Mouse (Mus musculus) hindbrain, postnatal 0 days (tissue): ENCODE results near the gene Stip1. TPM values are rescaled to one million over a fixed set of nuclear protein-coding genes. Genes with fewer than 3 reads are reported as not detected.

Experiments used
- ATAC-seq: fragments of 200-750 bp; cut with Nextera tagmentation; 2 replicates; pipeline ENCODE4 v1.8.0; 2017; ENCODE audit warnings: mild to moderate bottlenecking, moderate TSS enrichment, moderate library complexity
- DNase-seq: peaks from one replicate; pipeline ENCODE4 v3.0.0-alpha.2; 2015; ENCODE audit warnings: low spot score
- H3K27ac ChIP-seq: fragments of 300-500 bp; sonication (generic); 2 replicates; pipeline ENCODE4 v1.5.1; 2014; ENCODE audit warnings: mild to moderate bottlenecking
- H3K27me3 ChIP-seq: fragments of 300-500 bp; sonication (generic); 2 replicates; pipeline ENCODE4 v1.6.1; 2014; ENCODE audit warnings: low read length, mixed read lengths; ENCODE audit not compliant: insufficient read depth
- H3K36me3 ChIP-seq: fragments of 300-500 bp; sonication (generic); 2 replicates; pipeline ENCODE4 v1.6.1; 2014; ENCODE audit warnings: low read length, mixed read lengths; ENCODE audit not compliant: insufficient read depth
- H3K4me1 ChIP-seq: fragments of 300-500 bp; sonication (generic); 2 replicates; pipeline ENCODE4 v1.6.1; 2014; ENCODE audit warnings: antibody characterized with exemption, low read length, mixed read lengths; ENCODE audit not compliant: insufficient read depth
- H3K4me2 ChIP-seq: fragments of 300-500 bp; sonication (generic); 2 replicates; pipeline ENCODE4 v1.6.1; 2014; ENCODE audit warnings: low read depth, mild to moderate bottlenecking, low read length, moderate library complexity, mixed read lengths
- H3K4me3 ChIP-seq: fragments of 300-500 bp; sonication (generic); 2 replicates; pipeline ENCODE4 v1.5.1; 2014; ENCODE audit warnings: low read length
- H3K9ac ChIP-seq: fragments of 300-500 bp; sonication (generic); replicated peaks from 2 replicates; pipeline ENCODE4 v1.6.1; 2014; ENCODE audit warnings: mild to moderate bottlenecking, low read length, moderate library complexity, mixed read lengths
- H3K9me3 ChIP-seq: fragments of 300-500 bp; sonication (generic); 2 replicates; pipeline ENCODE4 v1.6.1; 2016; ENCODE audit warnings: low read length, mixed read lengths
- CTCF ChIP-seq: IDR thresholded peaks from 2 replicates; pipeline ENCODE4 v1.5.1; 2016; ENCODE audit warnings: antibody characterized with exemption, control low read depth, low read depth
- WGBS: fragments of 180-500 bp; shearing (Covaris S2); extraction: QIAGEN DNeasy Blood & Tissue Kit; methylation state at CpG from one replicate; pipeline ENCODE4 v1.1.7; 2014; 5-methylcytosine and 5-hydroxymethylcytosine counted together
- polyA plus RNA-seq: library from polyadenylated mRNA; unstranded; fragments of >200 nt; fragmentation: Nextera tagmentation; extraction: Ambion mirVana; gene quantifications from 2 replicates; pipeline ENCODE4 v1.2.1, GENCODE M21; 2015
- total RNA-seq: library from RNA; depleted of rRNA; stranded (reverse); fragments of >200 nt; gene quantifications from 2 replicates; pipeline ENCODE4 v1.2.3, GENCODE M21; 2014

Stip1 gene
- total and polyA plus RNA-seq, 2 experiments from 2014 or later, result 89.0 to 151 TPM

GRCm38 (mm10) chr19:6979486-6980380 lies 60.0 kb downstream of the Stip1 start:
- H3K27ac ChIP-seq, result peak overlapping the region; percentile 96
- peak; percentile 70 for TF ChIP-seq CTCF
- peak overlapping the region; percentile 79 for H3K9ac ChIP-seq
- H3K4me1 ChIP-seq, result peaks cover 30% of the 10 kb centered on the region
- ATAC-seq (peak; percentile 92), DNase-seq (peak; percentile 99)
- H3K4me3 ChIP-seq, result peak overlapping the region; percentile 68
- H3K27me3 ChIP-seq, result no peaks in the 10 kb centered on the region
- WGBS, result under 1% methylated on average over 44 of the region's 59 CpGs
- H3K4me2 ChIP-seq, result peak overlapping the region; percentile 76
- H3K9me3 ChIP-seq, result no peaks in the 10 kb centered on the region
- peaks cover 16% of the 10 kb centered on the region; the same call in 1 of the 2 replicates for H3K36me3 ChIP-seq

GRCm38 (mm10) chr19:6979001-6979479 lies 60.7 kb downstream of the Stip1 start:
- Histone ChIP-seq H3K4me2 (peak overlapping the region; percentile 76), H3K27ac (peak overlapping the region; percentile 96), H3K36me3 (peaks cover 14% of the 10 kb centered on the region; the same call in 1 of the 2 replicates), H3K27me3 (no peaks in the 10 kb centered on the region), H3K9me3 (no peaks in the 10 kb centered on the region), H3K4me3 (peak overlapping the region; percentile 68), H3K4me1 (peaks cover 30% of the 10 kb centered on the region), H3K9ac (peak overlapping the region; percentile 79)
- TF ChIP-seq CTCF, result no peak
- no peak for DNase-seq
- 9% methylated on average over 11 of the region's 11 CpGs for WGBS
- ATAC-seq, result no peak

- TF ChIP-seq CTCF, result no peak
- Histone ChIP-seq H3K27me3 (no peaks in the 10 kb centered on the region), H3K4me3 (peak overlapping the region; percentile 68), H3K9ac (peak overlapping the region; percentile 79), H3K4me2 (peak overlapping the region; percentile 76), H3K9me3 (no peaks in the 10 kb centered on the region), H3K27ac (peak overlapping the region; percentile 96; the same call in 1 of the 2 replicates), H3K36me3 (peaks cover 10% of the 10 kb centered on the region; the same call in 1 of the 2 replicates), H3K4me1 (peaks cover 30% of the 10 kb centered on the region)
- DNase-seq, result no peak
- ATAC-seq, result no peak
- 38% methylated on average over 3 of the region's 3 CpGs for WGBS
Observed at GRCm38 (mm10) chr19:6978639-6978974, 61.2 kb downstream of the Stip1 start.

- 74% methylated on average over 13 of the region's 13 CpGs for WGBS
- H3K4me2 ChIP-seq, result peak overlapping the region; percentile 90; the same call in 1 of the 2 replicates
- no peaks in the 10 kb centered on the region for H3K27me3 ChIP-seq
- peak overlapping the region; percentile 79 for H3K9ac ChIP-seq
- H3K4me3 ChIP-seq, result peak overlapping the region; percentile 68
- peaks cover 30% of the 10 kb centered on the region for H3K4me1 ChIP-seq
- TF ChIP-seq CTCF, result no peak
- H3K27ac ChIP-seq, result peak overlapping the region; percentile 96; the same call in 1 of the 2 replicates
- peaks cover 10% of the 10 kb centered on the region; the same call in 1 of the 2 replicates for H3K36me3 ChIP-seq
- no peaks in the 10 kb centered on the region for H3K9me3 ChIP-seq
- ATAC-seq (no peak), DNase-seq (no peak)
Observed at GRCm38 (mm10) chr19:6977759-6978638, 61.8 kb downstream of the Stip1 start.

GRCm38 (mm10) chr19:6975537-6976521 lies 63.9 kb downstream of the Stip1 start, which contains the start of gene Plcb3:
Gene Plcb3 (minus strand): TSS chr19:6976470.
- Histone ChIP-seq H3K27ac (peak within 1 kb of the TSS; percentile 90), H3K9ac (peak within 1 kb of the TSS; percentile 76), H3K4me1 (peaks cover 23% of the 10 kb centered on the region), H3K36me3 (peaks cover 4% of the 10 kb centered on the region; the same call in 1 of the 2 replicates), H3K9me3 (no peaks in the 10 kb centered on the region), H3K4me2 (peak within 1 kb of the TSS; percentile 90), H3K27me3 (0 out of 2 replicates have a peak, but pooled peaks cover under 1% of the 10 kb centered on the region), H3K4me3 (peak within 1 kb of the TSS; percentile 62)
- DNase-seq (peak; percentile 95), ATAC-seq (peak; percentile 21)
- peak; percentile 68 for TF ChIP-seq CTCF
- under 1% methylated on average over 16 of the region's 16 CpGs for WGBS
